Mouse (Mus musculus) splenic B cell, adult 2 months (primary cell): ENCODE results near the gene Srbd1.

Source experiments
- DNase-seq: peaks from one replicate; pipeline ENCODE4 v3.0.0-alpha.2; 2011; ENCODE audit warnings: low read depth, low spot score
- H3K27me3 ChIP-seq: 2 replicates; pipeline ENCODE4 v1.6.1; 2012; ENCODE audit warnings: mild to moderate bottlenecking, low read length, moderate library complexity, mixed read lengths; ENCODE audit not compliant: control insufficient read depth, poor library complexity, insufficient read depth, severe bottlenecking
- H3K36me3 ChIP-seq: 2 replicates; pipeline ENCODE4 v1.6.1; 2012; ENCODE audit warnings: mild to moderate bottlenecking, low read length, moderate library complexity, mixed read lengths; ENCODE audit not compliant: control insufficient read depth, poor library complexity, insufficient read depth, severe bottlenecking

The Srbd1 gene

GRCm38 (mm10) chr17:85948911-85949909 is 195.8 kb downstream of the Srbd1 start:
- no peaks in the 10 kb centered on the region; the same call in 1 of the 2 replicates for H3K27me3 ChIP-seq
- no peaks in the 10 kb centered on the region for H3K36me3 ChIP-seq
- DNase-seq: no peak

GRCm38 (mm10) chr17:85944726-85945125 is 200.2 kb downstream of the Srbd1 start:
- Histone ChIP-seq H3K27me3 (no peaks in the 10 kb centered on the region; the same call in 1 of the 2 replicates), H3K36me3 (no peaks in the 10 kb centered on the region)
- no peak for DNase-seq

- Histone ChIP-seq H3K36me3 (no peaks in the 10 kb centered on the region), H3K27me3 (no peaks in the 10 kb centered on the region; the same call in 1 of the 2 replicates)
- no peak for DNase-seq
Measured at GRCm38 (mm10) chr17:85943994-85944640, 200.9 kb downstream of the Srbd1 start.

- no peaks in the 10 kb centered on the region for H3K36me3 ChIP-seq
- H3K27me3 ChIP-seq: no peaks in the 10 kb centered on the region; the same call in 1 of the 2 replicates
- DNase-seq: no peak
Measured at GRCm38 (mm10) chr17:85943551-85943981, 201.4 kb downstream of the Srbd1 start.

GRCm38 (mm10) chr17:85943071-85943470 is 201.9 kb downstream of the Srbd1 start:
- no peak for DNase-seq
- no peaks in the 10 kb centered on the region; the same call in 1 of the 2 replicates for H3K27me3 ChIP-seq
- H3K36me3 ChIP-seq: no peaks in the 10 kb centered on the region

GRCm38 (mm10) chr17:85942123-85942522 is 202.9 kb downstream of the Srbd1 start:
- H3K27me3 ChIP-seq: no peaks in the 10 kb centered on the region; the same call in 1 of the 2 replicates
- no peaks in the 10 kb centered on the region for H3K36me3 ChIP-seq
- no peak for DNase-seq

- DNase-seq: no peak
- Histone ChIP-seq H3K27me3 (no peaks in the 10 kb centered on the region; the same call in 1 of the 2 replicates), H3K36me3 (no peaks in the 10 kb centered on the region)
Measured at GRCm38 (mm10) chr17:85941141-85941738, 203.7 kb downstream of the Srbd1 start.

- DNase-seq: no peak
- H3K36me3 ChIP-seq: no peaks in the 10 kb centered on the region
- peaks cover 2% of the 10 kb centered on the region; the same call in 1 of the 2 replicates for H3K27me3 ChIP-seq
Measured at GRCm38 (mm10) chr17:85937131-85937530, 207.8 kb downstream of the Srbd1 start.

GRCm38 (mm10) chr17:85935268-85935667 is 209.7 kb downstream of the Srbd1 start:
- H3K27me3 ChIP-seq: peaks cover 2% of the 10 kb centered on the region; the same call in 1 of the 2 replicates
- no peak for DNase-seq

More at GRCm38 (mm10) chr17:85935268-85935667, 209.7 kb downstream of the Srbd1 start:
- no peaks in the 10 kb centered on the region for H3K36me3 ChIP-seq
